Mouse (Mus musculus) erythroblast, embryonic 14.5 days (primary cell): ENCODE data around the gene Fxyd5. TPM values are rescaled to one million over a fixed set of nuclear protein-coding genes. Genes with fewer than 3 reads are reported as not detected.

Experiments
- H3K27me3 ChIP-seq: 2 replicates; pipeline ENCODE4 v1.6.1; 2012; ENCODE audit warnings: inconsistent platforms; ENCODE audit not compliant: control insufficient read depth
- H3K36me3 ChIP-seq: 2 replicates; pipeline ENCODE4 v1.6.1; 2012; ENCODE audit warnings: mild to moderate bottlenecking, inconsistent platforms; ENCODE audit not compliant: control insufficient read depth
- H3K4me1 ChIP-seq: 2 replicates; pipeline ENCODE4 v1.6.1; 2012; ENCODE audit warnings: inconsistent platforms; ENCODE audit not compliant: control insufficient read depth
- H3K4me3 ChIP-seq: replicated peaks from 2 replicates; pipeline ENCODE3; 2012; ENCODE audit warnings: moderate library complexity, mild to moderate bottlenecking, inconsistent platforms
- H3K9me3 ChIP-seq: 2 replicates; pipeline ENCODE4 v1.6.1; 2012; ENCODE audit warnings: low read length, inconsistent platforms, mixed read lengths; ENCODE audit not compliant: control insufficient read depth
- GATA1 ChIP-seq: IDR thresholded peaks from 2 replicates; pipeline ENCODE4 v1.6.1; 2012; ENCODE audit warnings: low read length, inconsistent platforms, mixed read lengths
- TAL1 ChIP-seq: IDR thresholded peaks from 3 replicates; pipeline ENCODE4 v1.6.1; 2012; ENCODE audit warnings: low read length, inconsistent platforms, mixed read lengths
- polyA plus RNA-seq: library from polyadenylated mRNA; stranded (reverse); fragments of >175 nt; gene quantifications from 2 replicates; pipeline ENCODE4 v1.2.3, GENCODE M21; 2012

The Fxyd5 gene
- polyA plus RNA-seq, 1 experiment = 1.2 TPM

DNA sequence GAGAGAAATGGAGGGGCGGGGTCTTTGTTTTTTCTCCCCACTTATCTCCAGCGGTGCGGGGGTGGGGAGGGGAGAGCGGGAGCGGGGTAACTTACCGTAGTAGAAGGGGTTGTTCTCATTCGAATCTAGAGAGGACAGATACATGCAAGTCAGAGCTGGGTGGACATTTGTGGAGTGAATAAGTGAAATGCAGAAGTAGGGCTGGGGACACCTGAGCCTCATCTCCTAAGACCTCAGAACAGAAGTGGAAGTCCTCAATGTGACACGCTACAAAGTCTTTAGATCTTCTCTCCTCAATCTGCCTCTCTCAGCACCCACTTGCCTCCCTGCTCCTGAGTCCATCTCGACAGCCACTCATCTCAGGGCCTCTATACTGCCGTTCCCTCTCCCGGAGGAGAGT is 7.0 kb downstream of the Fxyd5 start:
- TF ChIP-seq GATA1 (no peak), TAL1 (no peak)
- Histone ChIP-seq H3K36me3 (no peaks in the 10 kb centered on the region), H3K9me3 (no peaks in the 10 kb centered on the region), H3K4me1 (no peaks in the 10 kb centered on the region), H3K27me3 (no peaks in the 10 kb centered on the region), H3K4me3 (no peak overlapping the region)

DNA sequence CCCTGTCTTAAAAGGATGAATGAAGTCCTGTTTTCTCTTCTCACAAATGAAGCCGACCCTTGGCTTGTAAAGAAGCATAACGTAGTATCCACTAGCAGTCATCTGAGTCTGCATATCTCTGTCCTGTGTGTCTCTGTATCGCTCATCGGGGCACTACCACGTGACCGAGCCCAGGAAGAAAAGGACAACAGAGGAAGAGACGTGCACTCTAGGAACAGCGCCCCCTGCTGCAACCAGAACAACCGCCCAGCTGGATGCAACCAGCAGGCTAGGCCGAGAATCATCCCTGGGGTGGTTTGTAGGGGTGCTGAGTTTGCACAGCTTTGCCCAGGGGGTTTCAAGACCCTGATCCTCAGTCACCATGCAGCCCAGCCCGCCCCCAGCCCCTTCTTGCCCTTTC is 7.5 kb downstream of the Fxyd5 start:
- Histone ChIP-seq H3K4me1 (no peaks in the 10 kb centered on the region), H3K4me3 (no peak overlapping the region), H3K36me3 (no peaks in the 10 kb centered on the region), H3K27me3 (no peaks in the 10 kb centered on the region), H3K9me3 (no peaks in the 10 kb centered on the region)
- TF ChIP-seq GATA1 = no peak
- TF ChIP-seq TAL1 = no peak

DNA sequence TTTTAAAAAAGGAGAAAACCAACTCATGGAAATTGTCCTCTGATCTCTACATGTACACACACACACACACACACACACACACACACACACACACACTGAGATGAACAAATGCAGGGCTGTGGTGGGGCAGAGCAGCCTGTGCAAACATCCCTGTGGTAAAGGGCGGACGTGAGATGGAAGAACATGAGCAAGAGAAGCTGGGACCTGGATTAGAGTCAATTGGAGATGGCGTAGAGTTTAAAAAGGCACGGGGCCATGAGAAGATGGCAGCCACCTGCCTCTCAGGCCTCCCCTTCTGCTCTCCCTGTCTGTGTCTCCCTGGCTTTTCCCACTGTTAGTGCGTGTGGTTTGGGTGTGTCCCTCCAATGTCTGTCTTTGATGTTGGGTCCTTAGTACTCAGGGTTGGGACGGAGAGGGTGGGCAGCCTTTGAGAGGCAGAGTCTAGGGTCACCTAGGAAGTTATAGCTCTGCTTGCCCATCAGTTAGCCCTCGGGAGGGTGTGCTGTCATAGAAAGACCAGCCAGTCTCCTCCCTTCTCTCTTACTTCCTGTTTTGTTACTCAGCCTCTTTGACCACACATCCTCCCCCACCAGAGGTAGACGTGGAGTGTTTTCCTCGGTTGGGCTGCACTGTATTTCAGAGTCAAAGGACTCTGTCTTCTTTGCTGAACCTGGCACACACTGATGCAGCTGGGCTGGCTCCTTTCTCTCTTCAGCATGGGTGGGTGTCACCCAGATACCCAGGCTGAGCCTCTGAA is 8.7 kb downstream of the Fxyd5 start:
- Histone ChIP-seq H3K4me1 (no peaks in the 10 kb centered on the region), H3K4me3 (no peak overlapping the region)
- TF ChIP-seq TAL1 (no peak), GATA1 (no peak)

DNA sequence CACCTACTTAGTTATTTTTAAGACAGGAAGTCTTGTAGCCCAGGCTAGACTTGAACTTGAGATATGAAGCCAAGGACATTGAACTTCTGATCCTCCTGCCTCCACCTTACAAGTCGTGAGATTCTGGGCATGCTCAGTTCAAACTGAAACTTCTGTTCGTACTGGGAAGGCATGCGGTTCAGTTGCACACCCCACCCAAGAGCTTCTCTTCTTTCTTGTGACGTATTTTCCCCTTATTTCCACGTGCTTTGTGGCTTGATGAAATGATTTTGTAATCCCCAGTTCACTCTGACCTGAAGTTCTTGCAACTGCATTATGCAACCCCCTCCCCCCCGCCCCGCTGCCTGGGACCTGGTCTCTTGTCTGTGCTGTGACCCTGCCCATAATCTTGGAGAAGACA is 10.6 kb downstream of the Fxyd5 start:
- Histone ChIP-seq H3K4me3 (no peak overlapping the region), H3K9me3 (no peaks in the 10 kb centered on the region), H3K27me3 (no peaks in the 10 kb centered on the region), H3K4me1 (no peaks in the 10 kb centered on the region), H3K36me3 (no peaks in the 10 kb centered on the region)
- no peak for TF ChIP-seq TAL1

More for the DNA sequence above, 8.7 kb downstream of the Fxyd5 start:
- Histone ChIP-seq H3K27me3 (no peaks in the 10 kb centered on the region), H3K36me3 (no peaks in the 10 kb centered on the region), H3K9me3 (no peaks in the 10 kb centered on the region)

DNA sequence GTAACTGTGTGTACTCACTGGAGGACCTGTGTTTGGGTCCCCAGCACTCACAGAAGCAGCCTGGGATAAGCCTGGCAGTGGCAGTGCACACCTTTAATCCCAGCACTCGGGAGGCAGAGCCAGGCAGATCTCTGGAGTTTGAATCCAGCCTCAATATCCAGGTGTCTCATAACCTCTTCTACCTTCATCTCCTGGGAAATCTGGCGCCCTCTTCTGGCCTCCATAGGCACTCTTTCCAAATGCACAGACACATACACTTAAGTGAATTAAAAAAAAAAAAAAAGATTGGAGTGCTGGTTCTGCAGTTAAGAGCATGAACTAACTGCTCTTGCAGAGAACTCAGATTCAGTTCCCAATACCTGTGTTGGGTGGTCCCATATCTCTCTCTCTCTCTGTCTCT is 11.6 kb downstream of the Fxyd5 start:
- Histone ChIP-seq H3K27me3 (no peaks in the 10 kb centered on the region), H3K9me3 (no peaks in the 10 kb centered on the region), H3K4me1 (no peaks in the 10 kb centered on the region), H3K4me3 (no peak overlapping the region), H3K36me3 (no peaks in the 10 kb centered on the region)
- TF ChIP-seq TAL1 (no peak), GATA1 (no peak)

DNA sequence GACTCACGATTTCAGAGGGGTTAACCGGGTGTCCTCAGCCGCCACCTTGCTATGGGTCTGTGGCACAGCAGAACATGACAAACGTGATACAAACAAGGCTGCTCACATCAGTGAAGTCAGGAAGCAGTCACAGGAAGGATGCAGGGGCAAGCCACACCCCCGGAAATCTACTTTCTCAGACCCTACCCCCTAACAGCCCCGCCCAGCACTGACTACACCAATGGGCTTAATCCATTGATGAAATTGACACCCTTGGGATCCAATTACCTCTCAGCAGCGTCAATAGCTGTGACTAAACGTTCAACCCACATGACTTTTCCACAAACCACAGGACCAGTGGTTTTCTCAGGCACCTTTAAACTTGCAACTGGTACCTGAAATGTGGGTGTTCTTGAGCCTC is 13.7 kb downstream of the Fxyd5 start:
- Histone ChIP-seq H3K9me3 (no peaks in the 10 kb centered on the region), H3K4me1 (no peaks in the 10 kb centered on the region), H3K4me3 (no peak overlapping the region), H3K36me3 (no peaks in the 10 kb centered on the region), H3K27me3 (no peaks in the 10 kb centered on the region)
- TF ChIP-seq GATA1 (no peak), TAL1 (no peak)

DNA sequence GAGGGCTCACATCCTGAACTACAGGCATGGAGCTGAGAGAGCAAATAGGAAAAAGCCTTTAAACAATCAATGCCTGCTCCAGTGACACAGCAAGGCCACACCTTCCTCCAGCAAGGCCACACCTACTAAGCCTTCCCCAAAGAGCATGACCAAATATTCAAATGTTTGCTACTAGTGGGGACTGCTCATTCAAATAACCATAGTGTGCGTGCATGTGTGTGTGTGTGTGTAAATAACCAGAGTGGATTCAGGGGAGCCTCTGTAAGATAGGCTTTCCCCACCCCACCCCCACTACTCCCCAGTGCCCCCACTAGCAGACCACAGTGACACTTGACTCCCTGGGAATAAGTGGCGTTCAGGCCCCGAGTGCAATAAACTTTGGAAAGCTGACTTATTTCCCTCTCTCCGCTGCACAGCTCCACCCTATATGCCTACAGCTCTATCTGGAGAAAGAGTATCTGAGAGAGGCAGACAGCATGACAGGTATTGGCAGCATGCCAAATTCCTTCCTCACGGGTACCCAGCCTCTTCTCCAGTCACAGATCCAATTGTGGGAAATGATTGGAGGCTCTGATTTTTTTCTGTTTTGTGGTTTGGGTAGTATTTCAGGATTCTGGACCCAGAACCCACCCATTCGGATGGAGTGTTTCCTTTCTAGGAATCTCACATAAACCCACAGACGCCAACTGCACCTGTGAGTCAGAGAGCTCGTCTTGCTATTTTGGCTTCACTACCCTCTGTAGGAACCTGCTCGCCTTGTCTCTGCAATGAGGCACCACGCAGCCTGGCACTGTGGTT is 25.0 kb downstream of the Fxyd5 start:
- H3K27me3 ChIP-seq = no peaks in the 10 kb centered on the region
- H3K36me3 ChIP-seq = no peaks in the 10 kb centered on the region
- TF ChIP-seq GATA1 = no peak
- TF ChIP-seq TAL1 = no peak
- H3K4me1 ChIP-seq = no peaks in the 10 kb centered on the region
- H3K4me3 ChIP-seq = no peak overlapping the region
- no peaks in the 10 kb centered on the region for H3K9me3 ChIP-seq

DNA sequence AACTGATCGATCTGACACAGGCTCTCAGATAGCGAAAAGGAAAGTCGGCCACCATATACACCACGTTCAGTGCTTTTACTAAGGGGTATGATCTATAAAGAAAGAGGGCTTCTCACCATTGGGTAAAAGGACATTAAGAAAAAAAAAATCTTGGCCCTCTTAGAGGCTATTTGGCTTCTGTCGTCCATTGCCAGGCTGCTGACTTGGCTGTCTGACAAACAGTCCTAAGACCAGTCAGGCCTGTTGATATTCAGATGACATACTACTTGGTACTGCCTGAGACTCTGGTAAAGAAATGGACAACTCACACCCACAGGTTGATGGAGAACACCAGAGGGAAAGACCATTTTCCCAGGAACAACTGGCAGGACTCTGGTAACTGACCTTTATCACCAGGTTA is 29.3 kb downstream of the Fxyd5 start:
- TF ChIP-seq GATA1 (no peak), TAL1 (no peak)
- Histone ChIP-seq H3K4me3 (no peak overlapping the region), H3K27me3 (no peaks in the 10 kb centered on the region), H3K4me1 (no peaks in the 10 kb centered on the region), H3K9me3 (no peaks in the 10 kb centered on the region), H3K36me3 (no peaks in the 10 kb centered on the region)

DNA sequence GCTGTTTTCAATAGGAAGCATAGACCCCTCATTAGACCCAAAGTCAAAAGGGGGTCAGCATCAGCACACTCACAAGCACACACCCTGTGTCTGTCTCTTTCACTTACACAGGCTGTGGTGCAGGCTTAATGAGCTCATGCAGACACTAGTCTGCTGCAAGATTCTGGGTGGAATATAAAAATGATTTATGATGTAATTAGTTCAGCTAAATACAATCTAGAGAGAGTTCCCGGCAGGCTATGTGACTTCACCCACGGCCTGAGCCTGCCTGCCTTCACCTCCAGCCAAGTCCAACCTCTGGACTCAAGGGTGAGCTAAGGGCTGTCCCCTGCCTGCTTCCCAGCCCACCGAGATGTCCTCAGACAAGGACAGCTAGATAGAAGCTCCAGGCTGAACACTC is 33.4 kb downstream of the Fxyd5 start:
- TF ChIP-seq TAL1 = no peak
- TF ChIP-seq GATA1 = no peak
- no peaks in the 10 kb centered on the region for H3K4me1 ChIP-seq
- H3K9me3 ChIP-seq = no peaks in the 10 kb centered on the region

DNA sequence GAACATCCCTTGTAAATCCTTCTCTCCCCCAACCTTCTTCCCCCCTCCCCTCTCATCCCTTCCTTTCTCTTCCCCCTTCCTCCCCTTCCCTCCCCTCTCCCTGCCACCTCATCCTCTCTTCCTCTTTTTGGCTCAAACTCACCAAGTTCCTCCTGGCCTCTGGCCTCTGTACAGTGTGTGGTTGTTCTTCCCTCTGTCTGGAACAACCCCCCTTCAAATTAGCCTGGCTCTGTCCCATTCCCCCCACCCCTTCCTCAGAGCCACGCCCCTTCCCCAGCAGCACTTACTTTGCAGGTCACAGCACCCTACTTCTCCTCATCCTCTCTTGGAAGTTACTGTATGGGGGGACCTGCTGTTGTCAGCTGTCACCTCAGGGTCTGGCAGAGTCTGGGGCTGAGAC is 34.1 kb downstream of the Fxyd5 start:
- Histone ChIP-seq H3K4me3 (no peak overlapping the region), H3K27me3 (no peaks in the 10 kb centered on the region), H3K36me3 (no peaks in the 10 kb centered on the region), H3K9me3 (no peaks in the 10 kb centered on the region), H3K4me1 (no peaks in the 10 kb centered on the region)
- TF ChIP-seq GATA1 = no peak
- no peak for TF ChIP-seq TAL1

More for the DNA sequence above, 33.4 kb downstream of the Fxyd5 start:
- Histone ChIP-seq H3K36me3 (no peaks in the 10 kb centered on the region), H3K27me3 (no peaks in the 10 kb centered on the region), H3K4me3 (no peak overlapping the region)
